Mouse (Mus musculus) gastrocnemius, postnatal 36 days (tissue): ENCODE data around the gene Moap1. TPM values are rescaled to one million over a fixed set of nuclear protein-coding genes. Genes with fewer than 3 reads are reported as not detected.

Source experiments
- DNase-seq, 2 experiments: peaks; one replicate each; pipeline ENCODE4 v3.0.0; 2022
- intact Hi-C: fragments of 180-260 bp; cut with DNase I; formaldehyde crosslinking; loops from one replicate; pipeline ENCODE4 v1.15.1; 2025
- long read RNA-seq, 2 experiments: library from polyadenylated mRNA; stranded (forward); transcript quantifications; one replicate each; pipeline ENCODE4 v2.0.0; 2021
- total RNA-seq, 2 experiments: library from RNA; stranded (reverse); gene quantifications; 2 replicates each; pipeline ENCODE4 v1.2.3; 2021

The Moap1 gene
- 1 to 10 TPM; 3.2 to 5.4 TPM for total RNA-seq
- long read RNA-seq, experiment 1, transcript Moap1-202 (2 exons, 1,284 nt), result major isoform, 6 of 6 reads
- long read RNA-seq, experiment 1, partial matches to known transcripts, result 0 of 6 reads
- long read RNA-seq, experiment 1, other reads (novel, unspliced or antisense), result 0 of 6 reads
- long read RNA-seq, experiment 2, transcript Moap1-202 (2 exons, 1,284 nt), result major isoform, 6 of 7 reads
- long read RNA-seq, experiment 2, partial matches to known transcripts, result 0 of 7 reads
- long read RNA-seq, experiment 2, other reads (novel, unspliced or antisense), result 0 of 7 reads

DNA sequence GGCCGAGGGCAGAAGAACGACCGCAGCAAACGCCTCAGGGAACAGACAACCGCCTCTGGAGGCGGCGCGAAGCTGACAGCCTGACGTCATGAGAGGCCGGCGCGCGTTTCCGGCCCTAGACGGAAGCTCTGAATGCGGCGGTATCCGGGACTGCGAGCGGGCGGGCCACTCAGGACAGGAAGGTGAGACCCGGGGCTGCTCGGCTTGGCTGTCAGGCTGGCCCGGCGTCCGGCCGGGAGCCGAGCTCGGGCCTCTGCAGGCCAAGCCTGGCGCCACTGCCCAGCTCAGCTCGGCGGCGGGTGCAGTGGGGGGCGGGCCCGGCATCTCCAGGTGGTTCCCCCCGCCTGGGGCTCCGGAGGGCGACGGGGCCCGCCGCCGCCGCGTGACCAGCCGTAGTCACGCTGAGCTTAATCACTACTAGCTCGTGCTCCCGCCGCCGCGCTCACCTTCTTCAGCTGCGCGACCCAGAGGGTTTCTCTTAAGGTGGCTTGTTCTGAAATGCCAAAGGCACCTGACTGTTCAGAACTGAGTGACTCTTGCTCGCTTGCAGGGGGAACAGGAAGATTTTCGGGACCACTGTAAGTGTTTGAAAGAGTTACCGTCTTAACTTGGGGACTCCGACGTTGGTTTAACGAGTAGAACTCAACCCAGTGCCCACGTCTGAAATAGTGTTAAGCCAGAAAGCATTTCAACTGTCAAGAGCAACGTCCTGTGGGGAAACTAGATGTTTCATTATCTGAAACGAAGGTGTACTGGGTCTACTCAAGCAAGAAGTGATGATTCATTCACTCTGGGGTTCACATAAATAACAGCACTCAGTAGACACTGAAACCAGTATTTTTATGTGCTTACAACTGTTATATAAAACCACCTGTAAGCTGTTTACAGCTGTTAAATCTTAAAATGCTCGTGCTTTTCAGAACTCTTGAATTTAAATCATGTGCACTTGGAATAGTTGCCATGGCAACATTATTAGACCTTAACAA lies at the start of gene Moap1, which contains the start of gene Tmem251:
Moap1 (minus strand) TSS at position 73 of the 986 bp plus-strand sequence.
Tmem251 (plus strand) TSS at position 174 of the 986 bp plus-strand sequence.
- intact Hi-C loops, result no loop called here

DNA sequence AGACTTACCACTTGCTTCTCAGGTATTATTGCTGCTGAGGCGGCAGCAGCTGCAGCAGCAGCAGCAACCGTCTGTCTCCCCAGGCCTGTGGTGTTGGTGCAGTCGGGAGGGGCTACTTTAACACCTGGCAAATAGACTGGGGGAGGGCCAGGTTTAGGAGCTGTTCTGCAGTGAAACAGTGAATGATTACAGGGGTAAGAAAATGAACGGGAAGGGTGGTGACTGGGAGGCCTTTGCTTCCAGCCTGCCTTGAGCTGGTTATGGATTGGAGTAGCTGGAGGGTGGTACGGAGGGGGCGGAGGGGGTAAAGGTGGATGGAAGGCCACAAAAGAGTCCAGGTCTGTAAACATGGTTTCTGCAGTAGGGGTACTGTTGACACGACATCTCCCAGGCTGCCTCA lies 44.5 kb upstream of the Moap1 start:
- intact Hi-C loops, result no loop called here
- no peak for DNase-seq

More for the DNA sequence above, at the start of gene Moap1, which contains the start of gene Tmem251:
- DNase-seq, result peak; percentile 78 to 79

DNA sequence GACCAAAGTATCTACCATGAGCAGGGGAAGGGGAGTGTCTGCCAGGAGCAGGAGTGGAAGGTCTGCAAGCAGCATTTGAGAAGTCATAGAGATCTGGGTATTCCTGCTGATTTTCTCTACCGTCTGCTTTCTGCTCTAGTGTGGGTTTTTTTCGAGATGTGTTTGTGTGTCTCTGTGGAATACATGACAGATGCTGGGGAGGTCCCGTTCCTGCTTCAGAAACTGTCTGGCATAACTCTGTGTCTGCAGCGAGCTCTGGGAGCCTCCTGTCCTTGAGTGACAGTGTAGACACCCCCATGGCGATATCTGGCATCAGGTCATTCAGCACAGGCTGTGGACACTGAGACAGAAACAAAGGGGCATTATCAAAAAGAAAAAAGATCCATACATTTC lies 42.1 kb upstream of the Moap1 start:
- DNase-seq, result no peak
- intact Hi-C loops, result no loop called here

DNA sequence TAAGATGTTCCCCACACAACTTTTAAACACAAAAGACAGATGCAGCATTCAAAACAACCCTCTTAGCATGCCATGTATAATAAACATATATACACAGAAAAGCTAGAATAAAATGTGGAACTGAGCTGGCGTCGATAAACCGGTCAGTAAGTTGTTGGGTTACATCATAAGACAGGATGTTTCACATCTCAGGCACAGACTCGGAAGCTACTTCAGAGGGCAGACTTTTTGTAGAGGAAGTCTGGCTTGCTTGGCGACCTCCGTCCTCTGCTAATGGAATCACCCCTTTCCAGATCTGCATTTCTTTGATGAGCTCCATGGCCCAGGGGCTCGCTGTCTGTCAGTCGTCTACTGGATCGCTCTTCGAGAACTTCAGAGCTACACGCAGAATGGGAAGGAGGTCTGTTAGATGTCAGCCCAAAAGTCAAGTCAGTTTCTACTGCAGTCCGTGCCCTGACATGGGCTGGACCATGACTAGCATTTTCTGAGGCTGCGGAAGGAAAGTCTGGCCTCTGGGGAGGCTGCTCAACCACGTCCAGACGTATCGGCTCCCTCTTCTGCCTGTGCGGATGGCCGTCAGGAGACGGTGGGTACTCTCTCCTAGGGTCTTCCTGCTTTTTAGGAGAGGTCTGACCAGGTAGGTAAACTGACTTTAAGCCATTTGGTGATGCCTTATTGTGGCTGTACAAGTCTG lies 41.6 kb upstream of the Moap1 start:
- DNase-seq, result no peak
- intact Hi-C loops, result no loop called here

DNA sequence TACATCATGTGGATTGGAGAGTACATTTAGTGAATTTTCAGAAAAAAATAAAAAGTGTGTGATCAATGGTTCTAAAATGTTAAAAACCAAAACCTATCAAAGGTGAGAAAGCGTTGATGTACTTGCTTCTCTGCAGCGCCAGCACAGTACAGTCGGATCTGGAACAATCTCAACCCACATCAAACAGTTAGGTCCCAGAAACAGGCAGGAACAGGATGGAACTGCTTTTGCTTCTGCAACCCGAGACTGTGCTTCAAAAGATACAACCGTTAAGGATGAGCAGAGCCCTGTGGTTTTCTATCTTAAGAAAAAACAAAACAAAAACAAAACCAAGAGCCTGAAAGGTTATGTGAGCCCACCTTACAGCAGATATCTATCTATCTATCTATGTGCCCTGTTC lies 39.4 kb upstream of the Moap1 start:
- DNase-seq, result no peak
- intact Hi-C loops, result no loop called here

DNA sequence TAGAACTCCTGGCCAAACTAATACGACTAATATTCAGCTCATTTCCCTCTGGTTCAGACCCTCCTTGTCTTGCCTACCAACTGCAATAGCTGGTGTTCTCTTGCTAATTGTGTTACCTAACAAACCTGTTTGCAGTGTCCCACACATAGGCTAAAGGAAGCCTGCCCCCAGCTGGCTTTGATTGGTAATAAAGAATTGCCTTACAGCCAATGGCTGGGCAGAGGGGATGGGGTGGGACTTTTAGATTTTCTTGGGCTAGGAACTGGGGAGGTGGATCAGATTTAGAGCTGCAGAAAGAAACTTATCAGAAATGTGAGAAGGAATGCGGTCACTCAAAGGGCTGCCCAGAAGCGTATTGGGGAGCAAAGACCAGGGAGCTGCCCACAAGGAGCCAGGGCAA lies 36.0 kb upstream of the Moap1 start:
- DNase-seq, result no peak
- intact Hi-C loops, result no loop called here

DNA sequence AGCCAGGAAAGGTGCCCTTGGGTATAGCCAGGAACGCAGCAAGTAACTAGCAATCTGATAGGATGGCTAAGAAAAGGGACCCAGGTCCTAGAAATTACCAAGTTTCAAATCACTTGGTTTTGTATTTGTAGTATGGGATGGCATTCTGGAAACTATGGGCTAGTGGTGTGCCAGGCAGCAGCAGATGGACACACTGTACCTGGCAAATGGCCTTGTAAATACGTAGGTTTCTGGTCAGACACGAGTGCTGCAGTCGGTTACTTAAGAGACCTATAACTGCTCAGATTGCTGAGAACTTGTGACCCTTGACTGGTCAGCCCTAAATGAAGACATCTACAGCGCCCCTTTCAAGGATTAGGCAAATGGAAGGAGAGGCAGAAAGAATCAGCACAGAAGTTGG lies 34.7 kb upstream of the Moap1 start:
- DNase-seq, result no peak
- intact Hi-C loops, result no loop called here

DNA sequence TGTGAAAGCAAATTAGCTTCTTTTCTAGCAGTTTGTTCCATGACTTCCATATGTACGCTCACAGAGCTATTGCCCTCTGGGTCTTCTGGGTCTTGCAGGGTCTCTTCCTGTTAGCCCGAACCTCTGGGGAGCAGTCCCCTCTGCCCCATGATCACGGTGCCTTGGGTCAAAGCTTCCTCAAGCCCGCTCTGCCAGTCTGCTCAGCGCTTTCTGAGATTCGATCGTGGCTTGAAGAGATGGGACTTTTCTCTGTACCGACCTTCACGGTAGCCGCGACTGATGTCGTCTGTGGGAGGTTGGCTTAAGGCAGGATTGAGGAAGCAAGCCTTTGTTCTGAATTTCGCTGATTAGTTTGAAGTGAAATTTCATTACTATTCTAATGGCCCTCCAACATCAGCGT lies 32.6 kb upstream of the Moap1 start:
- no peak for DNase-seq
- intact Hi-C loops, result no loop called here

DNA sequence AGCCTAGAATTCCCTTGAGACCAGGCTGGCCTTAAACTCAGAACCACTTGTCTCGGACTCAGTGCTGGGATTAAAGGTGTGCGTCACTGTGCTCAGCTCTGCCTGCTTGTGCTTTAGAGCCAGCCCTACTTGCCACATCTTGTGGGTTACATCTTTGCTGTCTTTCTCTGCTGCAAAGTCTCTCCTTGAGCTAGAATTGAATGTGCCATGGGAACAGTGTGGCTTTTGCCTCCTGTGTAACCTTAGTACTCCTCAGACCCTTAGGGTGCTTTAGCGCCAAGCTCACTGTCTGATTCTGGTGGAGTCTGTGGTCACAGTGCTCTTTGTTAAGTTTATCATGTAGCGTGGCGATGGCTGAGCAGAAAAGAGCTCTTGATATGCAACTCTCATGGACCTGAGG lies 29.2 kb upstream of the Moap1 start:
- intact Hi-C loops, result no loop called here
- no peak for DNase-seq

DNA sequence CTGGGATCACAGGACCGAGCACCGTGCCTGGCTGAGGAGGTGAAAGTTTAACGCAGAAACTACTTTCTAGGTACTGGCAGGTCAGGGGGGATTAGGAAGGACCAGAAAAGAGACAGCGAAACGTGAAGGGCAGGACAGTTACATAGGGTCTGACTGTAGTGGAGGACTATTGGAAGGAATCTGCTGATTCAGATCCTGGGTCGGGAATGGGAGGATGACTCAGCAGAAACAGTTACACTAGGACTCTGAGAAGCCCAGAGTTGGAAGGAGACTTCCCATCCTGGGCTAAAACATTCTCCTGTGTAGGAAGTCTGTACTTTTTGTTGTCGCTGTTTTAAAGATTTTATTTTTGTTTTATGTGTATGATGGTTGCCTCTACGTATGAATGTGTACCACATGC lies 28.1 kb upstream of the Moap1 start:
- intact Hi-C loops, result no loop called here
- DNase-seq, result no peak

DNA sequence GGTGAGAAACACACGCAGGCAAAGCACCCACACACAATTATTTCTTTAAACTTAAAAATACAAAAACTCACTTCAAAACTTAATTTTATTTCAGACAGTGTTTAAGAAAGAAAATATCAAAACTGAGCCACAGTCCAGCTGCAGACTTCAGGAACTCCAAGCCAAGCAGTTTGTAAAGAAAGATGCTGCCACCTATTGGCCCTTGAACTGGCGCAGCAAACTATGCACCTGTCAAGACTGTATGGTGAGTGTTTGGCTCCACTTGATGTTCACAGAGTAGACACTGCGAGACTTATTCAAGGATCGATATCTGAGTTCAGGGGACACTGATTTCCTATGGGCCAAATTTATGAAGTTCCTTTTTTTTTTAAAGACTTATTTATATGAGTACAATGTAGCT lies 25.5 kb upstream of the Moap1 start:
- DNase-seq, result no peak
- intact Hi-C loops, result no loop called here

DNA sequence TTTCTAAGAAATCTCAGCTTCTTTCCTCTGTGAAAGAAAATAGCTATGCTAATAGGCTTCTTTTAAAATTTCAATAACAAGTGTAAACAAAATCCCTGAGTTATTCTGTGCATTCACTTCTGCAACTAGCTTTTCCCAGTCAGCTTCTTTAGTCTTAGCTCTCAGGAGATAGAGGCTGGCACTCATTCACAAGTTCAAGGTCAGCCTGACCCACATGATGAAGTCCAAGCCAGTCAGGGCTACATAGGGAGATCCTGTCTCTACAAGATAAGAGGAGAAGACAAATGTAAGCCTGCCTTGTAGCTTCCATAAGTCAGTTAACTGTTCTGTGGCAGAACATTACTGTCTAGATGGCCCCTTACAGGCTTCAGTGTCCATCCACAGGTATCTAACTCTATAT lies 20.2 kb upstream of the Moap1 start:
- no peak for DNase-seq
- intact Hi-C loops, result no loop called here

DNA sequence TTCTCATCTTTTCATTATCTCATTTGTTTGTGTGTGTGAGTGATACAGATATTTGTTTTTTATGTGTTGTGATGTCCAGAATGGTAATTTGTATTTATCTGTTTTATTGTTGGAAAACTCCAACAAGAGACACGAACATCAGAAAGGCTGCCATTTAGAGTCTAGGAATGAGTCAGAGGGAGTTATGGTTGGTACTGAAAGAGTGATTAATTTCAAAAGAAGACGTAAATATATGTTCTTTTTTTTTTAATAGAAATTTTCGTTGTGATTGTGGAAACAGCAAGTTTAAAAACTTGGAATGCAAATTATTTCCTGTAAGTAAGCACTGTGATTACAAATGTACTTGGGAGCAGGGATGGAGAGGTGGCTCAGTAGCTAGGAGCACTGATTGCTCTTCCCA lies 18.2 kb upstream of the Moap1 start:
- intact Hi-C loops, result no loop called here
- DNase-seq, result no peak

DNA sequence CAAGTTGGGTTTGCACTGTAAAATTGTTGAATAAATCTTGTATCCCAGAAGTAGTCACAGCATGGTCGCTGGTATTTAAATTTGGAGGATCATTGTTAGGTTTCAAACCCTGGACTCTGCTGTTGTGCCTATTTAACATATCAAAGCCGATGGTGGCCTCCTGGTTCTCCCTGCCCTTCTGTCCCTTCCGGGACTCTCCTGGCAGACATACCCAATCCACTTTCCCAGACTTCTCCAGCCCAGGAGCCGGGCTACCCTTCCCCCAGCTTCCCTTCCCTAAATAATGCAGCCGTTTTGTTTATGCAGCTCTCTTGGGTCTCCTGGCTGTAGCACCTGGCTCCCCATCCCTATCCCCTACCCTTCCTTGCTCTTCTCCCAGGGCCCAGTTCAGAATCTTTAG lies 15.5 kb upstream of the Moap1 start:
- no peak for DNase-seq
- intact Hi-C loops, result loop anchor here (2.0 kb wide), 1 partner anchor 118 kb away; no protein-coding TSS in a partner anchor

DNA sequence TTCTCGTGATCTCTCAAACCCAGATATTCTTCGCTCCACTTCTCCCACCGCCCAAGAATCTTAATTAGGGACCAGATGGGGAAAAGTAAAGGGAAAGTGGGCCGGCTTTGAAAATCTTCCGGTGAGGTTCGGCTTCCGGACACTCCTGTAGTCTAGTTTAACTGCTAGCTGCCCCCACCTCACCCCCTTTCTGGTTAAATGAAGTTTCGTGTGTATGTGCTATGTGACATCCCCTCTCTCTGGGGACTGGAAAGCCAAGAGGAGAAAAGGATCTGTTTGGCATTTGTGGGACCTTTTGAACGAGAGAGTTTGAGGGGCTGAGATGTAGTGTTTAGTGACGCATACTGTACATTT lies 14.9 kb upstream of the Moap1 start, which contains the start of gene Gm20604:
Gm20604 (minus strand) TSS at position 270 of the 354 bp plus-strand sequence.
- intact Hi-C loops, result loop anchor here (2.0 kb wide), 1 partner anchor 118 kb away; no protein-coding TSS in a partner anchor

DNA sequence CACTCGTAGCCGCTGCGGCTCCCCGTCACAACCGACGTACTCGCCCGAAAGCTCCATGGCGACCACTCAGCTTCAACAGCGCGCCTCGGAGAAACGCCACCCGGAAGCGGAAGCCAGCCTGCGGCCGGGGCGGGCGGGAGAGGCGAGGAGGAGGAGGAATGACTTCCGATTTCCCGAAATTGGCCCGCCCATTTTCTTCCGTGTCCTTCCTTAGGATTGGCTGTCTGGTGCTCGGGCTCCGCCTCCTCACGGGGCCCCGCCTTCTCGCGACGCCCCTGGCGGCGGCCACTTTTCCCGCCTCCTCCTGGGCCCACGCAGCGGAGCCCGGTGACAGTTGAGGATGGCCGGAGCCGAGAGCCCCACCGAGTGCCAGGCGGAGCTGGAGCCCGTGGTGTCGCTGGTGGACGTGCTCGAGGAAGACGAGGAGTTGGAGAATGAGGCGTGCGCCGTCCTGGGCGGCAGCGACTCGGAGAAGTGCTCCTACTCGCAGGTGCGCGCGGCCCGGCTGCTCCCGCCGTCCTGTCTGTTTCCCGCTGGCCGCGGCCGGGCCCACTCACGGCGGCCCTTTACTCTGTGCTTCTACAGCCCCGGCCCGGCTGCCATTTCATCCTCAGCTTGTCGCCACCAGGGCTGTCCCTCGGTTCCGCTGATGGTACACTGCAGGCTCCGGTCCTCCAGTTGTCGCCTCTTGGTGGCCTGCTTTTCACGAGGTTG lies 14.4 kb upstream of the Moap1 start, which contains the start of the genes Gm28051, Gon7 and Ubr7:
Gm28051 (minus strand) TSS at position 77 of the 714 bp plus-strand sequence.
Gon7 (minus strand) TSS at position 115 of the 714 bp plus-strand sequence.
Ubr7 (plus strand) TSS at position 279 of the 714 bp plus-strand sequence.
- DNase-seq, result peak; percentile 95 to 96
- intact Hi-C loops, result loop anchor here (2.0 kb wide), 1 partner anchor 119 kb away; no protein-coding TSS in a partner anchor

More for the DNA sequence above, 14.9 kb upstream of the Moap1 start, which contains the start of gene Gm20604:
- DNase-seq, result no peak

DNA sequence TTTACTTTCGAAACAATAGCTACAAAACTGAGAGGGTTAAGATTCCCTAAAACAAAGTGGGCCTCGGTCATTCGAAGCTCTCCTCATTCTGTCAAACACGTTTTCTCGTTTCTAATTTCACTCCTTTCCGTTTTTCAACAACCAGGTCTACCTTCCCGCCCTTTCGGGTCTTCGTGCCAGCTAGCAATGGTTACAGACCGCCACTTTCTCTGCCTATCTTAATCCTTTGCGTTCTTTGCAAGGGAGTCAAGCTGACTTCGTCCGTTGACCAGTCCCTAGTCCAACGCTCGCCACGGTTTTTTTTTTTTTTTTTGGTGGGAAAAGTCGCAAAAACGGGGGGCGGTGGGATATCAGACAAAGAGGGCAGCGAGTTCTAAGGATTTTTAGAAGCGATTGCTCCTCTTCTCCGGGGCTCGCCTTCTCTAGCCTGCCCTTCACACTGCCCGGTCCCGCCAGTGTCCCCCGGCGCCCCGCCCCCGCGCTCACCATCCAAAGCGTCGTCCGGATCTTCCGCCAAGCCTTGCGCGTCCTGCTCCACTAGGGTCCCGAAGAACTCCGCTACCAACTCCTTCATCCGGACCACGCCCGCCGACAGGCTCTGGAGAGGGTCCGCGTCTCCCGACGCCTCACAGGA lies 13.7 kb upstream of the Moap1 start:
- DNase-seq, result peak in 1 of 2 experiments; percentile 79
- intact Hi-C loops, result no loop called here

DNA sequence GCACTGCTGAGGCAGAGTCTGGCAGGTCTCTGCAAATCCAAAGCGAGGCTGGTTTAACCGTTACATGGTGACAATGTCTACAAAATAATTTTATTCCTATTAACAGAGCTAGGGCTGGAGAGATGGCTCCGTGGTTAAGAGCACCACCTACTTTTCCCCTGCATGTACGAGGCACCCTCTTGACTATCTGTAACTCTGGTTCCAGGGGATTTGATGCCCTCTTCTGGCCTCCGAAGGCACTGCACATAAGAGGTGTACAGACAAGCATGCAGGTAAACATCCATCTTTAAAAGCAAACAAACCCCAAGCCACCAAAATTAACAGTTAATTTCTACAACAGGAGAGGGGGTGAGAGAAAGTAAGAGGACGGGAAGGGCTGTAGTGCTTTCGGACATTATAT lies 12.8 kb upstream of the Moap1 start:
- no peak for DNase-seq
- intact Hi-C loops, result no loop called here

DNA sequence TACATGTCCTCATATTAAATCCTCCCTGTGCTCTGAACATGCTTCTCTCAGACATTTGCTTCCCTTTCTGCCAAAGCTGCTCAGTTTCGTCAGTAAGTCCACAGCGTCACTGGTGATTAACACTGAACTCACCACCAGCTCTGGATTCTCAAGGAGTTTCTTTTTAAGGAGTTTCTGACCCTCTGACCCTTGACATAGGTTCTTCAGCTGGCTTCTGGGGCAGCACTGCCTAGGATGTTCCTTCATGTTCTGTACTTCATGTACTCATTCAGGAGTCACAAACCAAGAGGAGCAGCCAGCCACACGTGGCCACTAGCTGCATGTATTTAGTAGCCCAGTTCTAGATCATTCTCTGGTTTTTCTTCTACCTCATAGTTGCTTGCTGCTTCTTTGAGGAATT lies 4.8 kb upstream of the Moap1 start:
- intact Hi-C loops, result no loop called here
- no peak for DNase-seq
